Mouse (Mus musculus) adrenal gland, postnatal 25 days (tissue): ENCODE data around the gene Nfkbil1. TPM values are rescaled to one million over a fixed set of nuclear protein-coding genes. Genes with fewer than 3 reads are reported as not detected.

Experiments
- DNase-seq: peaks from one replicate; pipeline ENCODE4 v3.0.0; 2021; ENCODE audit warnings: mixed read lengths
- total RNA-seq: library from RNA; stranded (reverse); gene quantifications from 2 replicates; pipeline ENCODE4 v1.2.3, GENCODE M21; 2021

Nfkbil1 gene
- total RNA-seq, 1 experiment from 2014 or later, result 24.1 TPM

GRCm38 (mm10) chr17:35254241-35255098 lies 18.9 kb upstream of the Nfkbil1 start:
- DNase-seq, result peak; percentile 69

- DNase-seq, result no peak
These were observed 17.9 kb upstream of the Nfkbil1 start for GRCm38 (mm10) chr17:35253293-35254093.

- no peak for DNase-seq
These were observed 17.2 kb upstream of the Nfkbil1 start for GRCm38 (mm10) chr17:35252619-35253292.

- no peak for DNase-seq
These were observed 16.4 kb upstream of the Nfkbil1 start for GRCm38 (mm10) chr17:35251981-35252380.

DNA sequence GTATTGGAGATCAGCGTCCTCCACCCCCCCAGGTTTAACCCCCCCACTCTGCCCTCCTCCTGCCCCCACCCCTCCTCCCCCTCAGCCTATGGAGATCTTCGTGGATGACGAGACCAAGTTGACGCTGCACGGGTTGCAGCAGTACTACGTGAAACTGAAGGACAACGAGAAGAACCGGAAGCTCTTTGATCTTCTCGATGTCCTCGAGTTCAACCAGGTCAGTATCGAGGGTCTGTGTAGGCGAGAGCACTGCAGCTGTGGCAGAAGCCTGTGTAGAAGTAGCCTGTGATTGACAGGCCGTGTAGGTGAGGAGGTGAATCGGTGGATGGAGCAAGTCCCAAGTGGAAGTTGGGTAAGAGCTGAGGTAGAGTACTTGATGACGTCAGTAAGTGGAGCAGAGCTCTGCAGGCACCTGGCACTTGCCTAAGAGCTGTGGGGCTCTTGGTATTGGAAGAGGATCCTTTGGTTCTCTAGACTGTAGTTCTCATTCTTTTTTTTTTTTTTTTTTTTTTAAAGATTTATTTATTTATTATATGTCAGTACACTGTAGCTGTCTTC lies 15.6 kb upstream of the Nfkbil1 start:
- DNase-seq, result no peak

GRCm38 (mm10) chr17:35250348-35251120 lies 14.9 kb upstream of the Nfkbil1 start:
- DNase-seq, result no peak

DNA sequence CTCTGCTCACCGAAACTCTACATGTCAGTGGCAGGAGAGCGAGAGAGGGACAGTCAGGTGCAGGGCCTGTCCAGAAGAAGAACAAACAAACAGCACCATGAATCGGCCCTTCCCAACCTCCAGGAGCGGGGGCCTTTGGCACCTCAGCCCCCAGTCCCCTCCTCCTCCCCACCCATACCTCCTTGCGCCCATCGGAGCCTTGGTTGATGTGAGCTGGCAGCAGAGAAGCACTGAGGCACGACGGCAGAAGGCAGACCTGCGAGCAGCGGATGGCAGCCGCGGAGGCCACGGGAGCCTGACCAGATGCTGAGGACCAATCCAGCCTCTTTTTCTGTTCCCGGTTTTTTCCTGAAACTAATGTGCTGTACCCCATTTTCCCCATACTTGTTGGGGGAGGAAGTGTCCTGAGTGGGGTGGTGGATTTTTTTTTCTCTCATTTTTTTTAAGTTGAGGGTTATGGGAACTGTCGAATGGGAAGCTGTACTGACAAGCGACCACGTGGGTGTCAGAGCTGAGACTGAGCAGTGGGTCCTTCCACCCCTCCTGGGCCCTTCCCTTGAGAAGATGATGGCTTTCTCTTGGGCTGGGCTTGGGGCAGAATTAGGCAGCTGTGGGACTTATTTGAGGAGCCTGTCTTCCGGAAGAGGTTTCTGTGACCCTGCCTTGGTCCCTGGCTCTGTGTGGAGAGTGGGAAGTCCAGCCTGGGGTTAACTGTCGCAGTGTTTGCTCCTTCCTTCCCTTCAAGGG lies 14.0 kb upstream of the Nfkbil1 start:
- DNase-seq, result no peak

GRCm38 (mm10) chr17:35248986-35249385 lies 13.4 kb upstream of the Nfkbil1 start:
- no peak for DNase-seq

GRCm38 (mm10) chr17:35247144-35247543 lies 11.6 kb upstream of the Nfkbil1 start:
- DNase-seq, result no peak

DNA sequence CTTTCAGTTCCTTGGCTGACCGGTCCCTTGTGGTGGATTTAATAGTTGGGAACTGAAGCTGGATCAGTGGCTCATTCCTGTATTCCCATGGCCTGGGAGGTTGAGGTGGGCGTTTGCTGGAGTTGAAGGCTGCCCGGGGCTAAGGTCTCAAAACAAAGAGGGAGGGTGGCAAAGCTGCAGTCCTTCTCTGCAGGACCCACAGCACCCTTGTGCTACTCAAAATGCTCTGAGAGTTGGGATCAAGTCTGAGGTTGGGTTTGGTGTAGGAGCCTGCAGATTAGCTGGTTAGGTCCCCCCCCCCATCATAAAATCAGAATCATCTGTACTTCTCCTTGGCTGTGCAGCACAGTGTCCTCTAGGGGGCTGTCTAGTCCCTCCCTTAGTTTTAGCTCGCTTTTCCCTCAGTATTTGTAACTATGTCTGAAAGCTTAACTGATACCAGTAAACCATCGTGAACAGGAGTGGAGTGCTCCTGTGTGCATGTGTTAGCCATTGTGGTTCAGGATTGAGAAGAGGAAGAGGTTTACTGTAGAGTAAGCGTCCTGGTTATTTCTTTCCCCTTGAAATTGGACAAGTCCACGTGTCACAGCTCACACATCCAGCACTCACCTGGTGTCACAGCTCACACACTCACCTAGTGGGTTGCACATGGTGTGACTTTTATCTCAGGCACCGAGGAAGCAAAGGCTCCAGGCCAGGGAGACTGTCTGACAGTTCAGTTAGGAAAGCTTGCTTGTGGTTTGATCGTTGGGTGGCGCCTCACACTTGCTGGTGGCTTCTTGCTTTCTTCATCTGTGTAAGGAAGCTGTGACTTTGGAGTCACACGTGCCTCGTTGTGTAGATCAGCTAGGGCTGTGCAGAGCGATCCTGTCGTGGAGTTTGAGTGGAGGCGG lies 10.4 kb upstream of the Nfkbil1 start:
- no peak for DNase-seq

- no peak for DNase-seq
These were observed 9.4 kb upstream of the Nfkbil1 start for GRCm38 (mm10) chr17:35244999-35245398.

DNA sequence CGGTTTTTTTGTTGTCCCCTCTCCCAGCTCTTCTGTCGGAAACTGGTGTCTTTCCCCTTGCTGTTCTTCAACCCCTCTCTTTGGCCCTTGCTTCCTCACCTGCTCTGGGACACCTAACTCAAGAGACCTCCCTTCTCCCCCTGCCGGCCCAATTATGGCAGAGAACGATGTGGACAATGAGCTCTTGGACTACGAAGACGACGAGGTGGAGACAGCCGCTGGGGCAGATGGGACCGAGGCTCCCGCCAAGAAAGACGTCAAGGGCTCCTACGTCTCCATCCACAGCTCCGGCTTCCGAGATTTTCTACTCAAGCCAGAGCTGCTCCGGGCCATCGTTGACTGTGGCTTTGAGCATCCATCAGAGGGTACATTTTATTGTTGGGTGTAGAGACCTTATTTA lies 7.5 kb upstream of the Nfkbil1 start:
- DNase-seq, result no peak

GRCm38 (mm10) chr17:35242015-35242941 lies 6.7 kb upstream of the Nfkbil1 start:
- DNase-seq, result peak; percentile 66

GRCm38 (mm10) chr17:35241305-35242014 lies 5.9 kb upstream of the Nfkbil1 start, which contains the start of gene Ddx39b:
Ddx39b (plus strand) TSS chr17:35241746.
- peak; percentile 95 for DNase-seq

DNA sequence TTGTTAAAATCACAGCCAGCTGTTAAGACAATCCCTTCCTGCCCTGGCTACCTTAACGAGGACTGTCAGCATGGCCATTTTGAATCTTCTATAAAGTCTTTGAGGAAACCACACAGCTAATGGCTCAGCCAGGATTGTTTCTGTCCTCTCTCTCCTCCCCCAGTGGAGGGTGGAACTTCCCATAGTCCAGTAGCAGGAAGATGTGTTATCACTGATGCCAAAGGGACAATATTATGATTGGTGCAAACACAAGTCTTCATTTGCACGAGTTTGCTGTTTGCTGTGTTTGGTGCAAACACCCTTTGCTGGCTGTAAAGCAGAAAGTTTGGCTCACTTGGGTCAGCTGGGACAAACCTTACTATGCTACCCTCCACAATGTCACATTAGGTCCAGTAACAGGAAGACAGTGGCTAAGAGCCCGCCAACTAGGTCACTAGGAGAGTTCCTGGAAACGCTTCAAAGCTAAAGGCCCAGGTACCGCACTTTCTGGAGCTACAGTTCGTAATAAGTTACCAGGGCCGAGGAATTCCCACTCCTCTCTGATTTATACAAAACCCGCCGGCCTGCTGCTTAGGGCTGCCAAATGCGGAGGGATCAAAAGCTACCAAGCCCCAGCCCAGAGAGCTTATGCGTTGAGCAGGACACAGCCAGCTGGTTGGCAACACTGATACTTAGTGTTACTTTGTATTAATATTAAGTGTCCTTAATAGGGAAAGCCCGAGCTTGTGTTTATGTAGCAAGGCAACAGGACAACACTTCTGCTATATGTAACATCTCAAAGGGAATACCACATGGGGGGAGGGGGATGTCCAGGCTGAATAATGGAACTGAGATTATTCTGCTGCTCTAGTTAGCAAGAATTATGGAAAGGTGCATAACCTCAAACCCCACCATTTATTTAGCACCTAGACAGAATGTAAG lies 5.1 kb upstream of the Nfkbil1 start:
- no peak for DNase-seq

DNA sequence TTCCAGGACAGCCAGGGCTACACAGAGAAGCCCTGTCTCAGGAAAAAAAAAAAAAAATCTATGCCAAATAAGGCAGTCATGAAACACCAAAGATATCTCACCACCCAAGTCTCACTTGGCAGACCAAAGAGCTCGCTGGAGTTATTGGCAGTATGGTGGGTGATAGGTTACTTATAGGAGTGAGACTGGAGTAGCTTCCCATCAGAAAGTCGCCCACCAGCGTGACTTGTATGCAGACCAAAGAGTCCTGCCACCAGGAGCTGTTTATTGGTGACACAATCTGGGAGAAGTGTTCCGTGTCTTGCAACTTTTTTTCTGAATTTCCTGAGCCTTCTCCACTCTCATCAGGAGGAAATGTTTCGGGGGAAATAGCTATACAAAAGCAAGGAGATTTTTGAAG lies 4.1 kb upstream of the Nfkbil1 start:
- DNase-seq, result no peak

DNA sequence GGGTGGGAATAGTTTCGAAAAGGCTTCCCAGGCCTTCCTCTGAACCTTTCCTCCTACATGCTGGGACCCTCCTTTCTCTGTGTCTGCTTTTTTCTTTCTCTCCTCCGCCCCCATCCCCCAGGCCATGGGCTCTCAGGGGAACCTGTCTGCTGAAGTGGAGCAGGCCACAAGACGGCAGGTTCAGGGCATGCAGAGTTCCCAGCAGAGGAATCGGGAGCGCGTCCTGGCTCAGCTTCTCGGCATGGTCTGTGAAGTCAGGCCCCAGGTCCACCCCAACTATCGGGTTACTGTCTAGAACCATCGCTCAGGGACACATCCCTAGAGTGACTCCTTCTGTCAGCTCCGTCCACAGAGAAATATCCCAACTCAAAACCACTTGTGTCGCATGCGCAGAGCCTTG lies 1.9 kb upstream of the Nfkbil1 start:
- DNase-seq, result no peak
